Mouse (Mus musculus) midbrain, embryonic 10.5 days (tissue): Measurements from ENCODE around the gene Fxyd7. TPM values are rescaled to one million over a fixed set of nuclear protein-coding genes. Genes with fewer than 3 reads are reported as not detected.

Experiments used
- DNase-seq: peaks from one replicate; pipeline ENCODE4 v3.0.0-alpha.2; 2017; ENCODE audit warnings: low spot score
- H3K27ac ChIP-seq: fragments of 300-500 bp; sonication (generic); replicated peaks from 2 replicates; pipeline ENCODE4 v1.5.1; 2016; ENCODE audit warnings: mild to moderate bottlenecking
- H3K27me3 ChIP-seq: fragments of 300-500 bp; sonication (generic); 2 replicates; pipeline ENCODE4 v1.6.1; 2016; ENCODE audit warnings: low read depth, mild to moderate bottlenecking; ENCODE audit not compliant: poor library complexity, severe bottlenecking
- H3K36me3 ChIP-seq: fragments of 300-500 bp; sonication (generic); 2 replicates; pipeline ENCODE4 v1.6.1; 2016; ENCODE audit warnings: mild to moderate bottlenecking, moderate library complexity
- H3K4me1 ChIP-seq: fragments of 300-500 bp; sonication (generic); 2 replicates; pipeline ENCODE4 v1.6.1; 2016
- H3K4me3 ChIP-seq: fragments of 300-500 bp; sonication (generic); 2 replicates; pipeline ENCODE4 v1.5.1; 2016; ENCODE audit warnings: mild to moderate bottlenecking, moderate library complexity
- H3K9me3 ChIP-seq: fragments of 300-500 bp; sonication (generic); replicated peaks from 2 replicates; pipeline ENCODE4 v1.6.1; 2016; ENCODE audit warnings: mild to moderate bottlenecking
- WGBS: fragments of 180-500 bp; shearing (Covaris S2); methylation state at CpG from one replicate; pipeline ENCODE4 v1.1.7; 2016; 5-methylcytosine and 5-hydroxymethylcytosine counted together
- microRNA-seq: library from miRNA; unstranded; fragments of <30 nt; microRNA quantifications from one replicate; pipeline ENCODE4, GENCODE M21; 2017
- polyA plus RNA-seq: library from polyadenylated mRNA; unstranded; fragments of >200 nt; fragmentation: Nextera tagmentation; extraction: Ambion mirVana; gene quantifications from 2 replicates; pipeline ENCODE4 v1.2.1, GENCODE M21; 2016

The Fxyd7 gene
- polyA plus RNA-seq, 1 experiment from 2014 or later = 0.70 TPM

GRCm38 (mm10) chr7:31012971-31013370 is 38.3 kb downstream of the Fxyd7 start:
- no peaks in the 10 kb centered on the region; the same call in 1 of the 2 replicates for H3K4me1 ChIP-seq
- H3K27ac ChIP-seq = no peak overlapping the region
- 87% methylated on average over 5 of the region's 5 CpGs for WGBS
- H3K36me3 ChIP-seq = no peaks in the 10 kb centered on the region
- no peaks in the 10 kb centered on the region for H3K9me3 ChIP-seq
- no peak for DNase-seq
- H3K4me3 ChIP-seq = no peak overlapping the region
- H3K27me3 ChIP-seq = no peaks in the 10 kb centered on the region

GRCm38 (mm10) chr7:31008889-31009288 is 42.4 kb downstream of the Fxyd7 start:
- no peaks in the 10 kb centered on the region for H3K36me3 ChIP-seq
- H3K4me3 ChIP-seq = no peak overlapping the region
- H3K4me1 ChIP-seq = no peaks in the 10 kb centered on the region
- H3K27me3 ChIP-seq = no peaks in the 10 kb centered on the region
- no peaks in the 10 kb centered on the region for H3K9me3 ChIP-seq
- DNase-seq = no peak
- 83% methylated on average over 3 of the region's 3 CpGs for WGBS
- no peak overlapping the region for H3K27ac ChIP-seq

GRCm38 (mm10) chr7:31008175-31008574 is 43.1 kb downstream of the Fxyd7 start:
- no peak overlapping the region for H3K4me3 ChIP-seq
- no peak for DNase-seq
- H3K27me3 ChIP-seq = no peaks in the 10 kb centered on the region
- H3K9me3 ChIP-seq = no peaks in the 10 kb centered on the region
- H3K4me1 ChIP-seq = no peaks in the 10 kb centered on the region
- H3K36me3 ChIP-seq = no peaks in the 10 kb centered on the region
- no peak overlapping the region for H3K27ac ChIP-seq
- 67% methylated on average over 1 of the region's 1 CpGs for WGBS

- Histone ChIP-seq H3K9me3 (no peaks in the 10 kb centered on the region), H3K4me1 (no peaks in the 10 kb centered on the region), H3K27me3 (no peaks in the 10 kb centered on the region), H3K27ac (no peak overlapping the region), H3K36me3 (no peaks in the 10 kb centered on the region), H3K4me3 (no peak overlapping the region)
- 73% methylated on average over 1 of the region's 1 CpGs for WGBS
- DNase-seq = no peak
These were observed 43.5 kb downstream of the Fxyd7 start for GRCm38 (mm10) chr7:31007775-31008174.

- 86% methylated on average over 8 of the region's 8 CpGs for WGBS
- Histone ChIP-seq H3K36me3 (no peaks in the 10 kb centered on the region), H3K4me3 (no peak overlapping the region), H3K27me3 (no peaks in the 10 kb centered on the region), H3K4me1 (no peaks in the 10 kb centered on the region), H3K27ac (no peak overlapping the region), H3K9me3 (no peaks in the 10 kb centered on the region)
- DNase-seq = no peak
These were observed 48.6 kb downstream of the Fxyd7 start for GRCm38 (mm10) chr7:31002650-31003049.

GRCm38 (mm10) chr7:31000505-31001020 is 50.7 kb downstream of the Fxyd7 start:
- Histone ChIP-seq H3K4me3 (no peak overlapping the region), H3K27me3 (no peaks in the 10 kb centered on the region), H3K36me3 (no peaks in the 10 kb centered on the region), H3K27ac (no peak overlapping the region), H3K4me1 (no peaks in the 10 kb centered on the region), H3K9me3 (peaks cover 9% of the 10 kb centered on the region)
- WGBS = 78% methylated on average over 7 of the region's 7 CpGs
- no peak for DNase-seq

GRCm38 (mm10) chr7:30996491-30996890 is 54.8 kb downstream of the Fxyd7 start:
- no peaks in the 10 kb centered on the region for H3K27me3 ChIP-seq
- H3K27ac ChIP-seq = no peak overlapping the region
- H3K4me3 ChIP-seq = no peak overlapping the region
- H3K4me1 ChIP-seq = no peaks in the 10 kb centered on the region
- no peaks in the 10 kb centered on the region for H3K36me3 ChIP-seq
- 92% methylated on average over 2 of the region's 2 CpGs for WGBS
- DNase-seq = no peak
- H3K9me3 ChIP-seq = peaks cover 9% of the 10 kb centered on the region

GRCm38 (mm10) chr7:30993986-30994385 is 57.3 kb downstream of the Fxyd7 start:
- Histone ChIP-seq H3K27me3 (no peaks in the 10 kb centered on the region), H3K9me3 (peaks cover 9% of the 10 kb centered on the region), H3K27ac (no peak overlapping the region), H3K4me1 (no peaks in the 10 kb centered on the region), H3K4me3 (no peak overlapping the region), H3K36me3 (no peaks in the 10 kb centered on the region)
- no peak for DNase-seq
- 87% methylated on average over 5 of the region's 5 CpGs for WGBS

Small RNAs within 50 kb of the gene (microRNA-seq; reads per million reads assigned to microRNA genes)
- not detected for gene Mir7050

Other genes with a start within 250 kb of the Fxyd7 start
- gene Ffar2, start 227.7 kb downstream of the Fxyd7 start, polyA plus RNA-seq = not detected in 2 replicates
- not detected in 2 replicates for gene Ffar3, start 195.3 kb downstream of the Fxyd7 start, polyA plus RNA-seq
- not detected in 2 replicates for gene Ffar1, start 189.9 kb downstream of the Fxyd7 start, polyA plus RNA-seq
- 0.02 TPM in 1 of 2 replicates, not detected in the other for gene Cd22, start 171.1 kb downstream of the Fxyd7 start, polyA plus RNA-seq
- 0.22 and 0.52 TPM in 2 replicates for gene Mag, start 136.6 kb downstream of the Fxyd7 start, polyA plus RNA-seq
- gene Hamp2, start 126.8 kb downstream of the Fxyd7 start, polyA plus RNA-seq = not detected in 2 replicates
- gene Hamp, start 107.4 kb downstream of the Fxyd7 start, polyA plus RNA-seq = not detected in 2 replicates
- 22.6 and 23.5 TPM in 2 replicates for gene Usf2, start 94.7 kb downstream of the Fxyd7 start, polyA plus RNA-seq
- gene Lsr, start 78.0 kb downstream of the Fxyd7 start, polyA plus RNA-seq = 22.0 and 25.3 TPM in 2 replicates
- 0.71 and 0.91 TPM in 2 replicates for gene Fam187b, start 77.7 kb downstream of the Fxyd7 start, polyA plus RNA-seq
- 10.2 and 10.8 TPM in 2 replicates for gene Fxyd5, start 9.0 kb downstream of the Fxyd7 start, polyA plus RNA-seq
- gene Fxyd1, start 5.7 kb upstream of the Fxyd7 start, polyA plus RNA-seq = 3.5 and 6.8 TPM in 2 replicates
- gene Lgi4, start 7.9 kb upstream of the Fxyd7 start, polyA plus RNA-seq = 1.1 and 1.2 TPM in 2 replicates
- 3.0 and 3.4 TPM in 2 replicates for gene Fxyd3, start 25.2 kb upstream of the Fxyd7 start, polyA plus RNA-seq
- gene Hpn, start 63.8 kb upstream of the Fxyd7 start, polyA plus RNA-seq = 1.00 and 1.5 TPM in 2 replicates
- 0.55 and 0.80 TPM in 2 replicates for gene Scn1b, start 75.5 kb upstream of the Fxyd7 start, polyA plus RNA-seq
- gene Gramd1a, start 104.4 kb upstream of the Fxyd7 start, polyA plus RNA-seq = 90.0 and 120 TPM in 2 replicates
- not detected in 2 replicates for gene Scgb2b2, start 239.0 kb upstream of the Fxyd7 start, polyA plus RNA-seq
- not detected in 2 replicates for gene Scgb1b2, start 240.4 kb upstream of the Fxyd7 start, polyA plus RNA-seq